Mouse (Mus musculus): Measurements from ENCODE around the gene Exoc3l4.

DNA sequence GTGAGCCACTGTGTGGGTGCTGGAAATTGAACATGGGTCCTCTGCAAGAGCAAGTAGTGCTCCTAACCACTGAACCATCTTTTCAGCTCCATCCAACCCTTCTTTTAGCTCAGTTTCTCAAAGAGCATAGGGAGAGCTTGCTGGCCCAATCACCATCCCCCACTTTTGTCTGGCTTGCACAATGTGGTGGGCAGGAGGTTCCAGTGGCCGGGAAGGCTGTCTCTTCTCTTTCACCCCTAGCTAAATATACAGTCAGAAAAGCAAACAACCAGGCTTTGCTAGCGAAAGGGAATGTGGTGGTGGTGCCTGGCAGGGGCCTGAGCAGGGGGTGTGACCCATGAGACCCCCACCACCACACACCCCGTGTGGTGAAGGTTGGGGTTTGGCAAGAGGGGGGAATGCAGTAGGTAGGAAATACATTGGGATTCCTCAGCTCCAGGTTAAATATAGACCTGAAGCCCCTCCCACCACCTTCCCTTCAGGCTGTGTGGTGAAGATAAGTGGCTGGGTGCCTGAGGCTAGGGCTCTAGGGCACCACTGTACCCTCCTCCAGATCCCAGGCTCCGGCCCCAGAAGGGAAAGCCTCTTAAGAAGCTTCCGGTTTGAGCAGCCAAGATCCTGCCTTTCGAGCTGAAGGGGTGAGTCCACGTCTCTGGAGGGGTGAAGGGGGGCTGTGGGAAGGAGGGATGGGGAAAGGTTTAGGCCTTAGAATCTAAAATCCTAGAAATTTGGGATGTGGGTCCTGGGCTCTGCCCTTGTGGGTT lies 4.3 kb downstream of the Exoc3l4 start:
- TF ChIP-seq CTCF (IDR thresholded peaks at IDR 0.05; ENCODE audit: low read depth): no peak
- TF ChIP-seq EP300 (IDR thresholded peaks at IDR 0.05; ENCODE audit: low read depth): no peak

Measured in heart, postnatal 0 days (tissue).